Mouse (Mus musculus): ENCODE measurements around the gene Col4a5. TPM values are rescaled to one million over a fixed set of nuclear protein-coding genes. Genes with fewer than 3 reads are reported as not detected.

Col4a5 gene
- polyA plus RNA-seq, 1 experiment from 2014 or later: 10.4 TPM

- no peak for ATAC-seq (ENCODE audit: insufficient number of reproducible peaks, low FRiP score, low TSS enrichment, low read depth)
- Histone ChIP-seq H3K9ac (no peak overlapping the region), H3K27me3 (peaks cover 65% of the 10 kb centered on the region), H3K27ac (replicated peaks) (no peak overlapping the region), H3K9me3 (replicated peaks) (no peaks in the 10 kb centered on the region), H3K36me3 (no peaks in the 10 kb centered on the region), H3K4me2 (replicated peaks) (peak overlapping the region; percentile 60), H3K4me1 (0 out of 2 replicates have a peak, but pooled peaks cover 20% of the 10 kb centered on the region), H3K4me3 (replicated peaks) (peak overlapping the region; percentile 37)
- 9% methylated on average over 33 of the region's 33 CpGs for WGBS
Measured at GRCm38 (mm10) chrX:141721725-141722124, 246.5 kb downstream of the Col4a5 start.

GRCm38 (mm10) chrX:141723936-141724335, 248.8 kb downstream of the Col4a5 start:
- ATAC-seq (ENCODE audit: insufficient number of reproducible peaks, low FRiP score, low TSS enrichment, low read depth): no peak
- Histone ChIP-seq H3K36me3 (no peaks in the 10 kb centered on the region), H3K9ac (no peak overlapping the region), H3K4me2 (replicated peaks) (peak overlapping the region; percentile 57), H3K27ac (replicated peaks) (no peak overlapping the region), H3K4me1 (0 out of 2 replicates have a peak, but pooled peaks cover 20% of the 10 kb centered on the region), H3K9me3 (replicated peaks) (no peaks in the 10 kb centered on the region), H3K27me3 (peaks cover 74% of the 10 kb centered on the region), H3K4me3 (replicated peaks) (peak overlapping the region; percentile 38)
- WGBS: 21% methylated on average over 16 of the region's 16 CpGs

GRCm38 (mm10) chrX:141724391-141724891, 249.3 kb downstream of the Col4a5 start:
- H3K9me3 ChIP-seq (replicated peaks): no peaks in the 10 kb centered on the region
- no peak overlapping the region for H3K27ac ChIP-seq (replicated peaks)
- H3K4me3 ChIP-seq (replicated peaks): peak overlapping the region; percentile 38
- no peaks in the 10 kb centered on the region for H3K36me3 ChIP-seq
- peak overlapping the region; percentile 57 for H3K4me2 ChIP-seq (replicated peaks)
- H3K4me1 ChIP-seq: 0 out of 2 replicates have a peak, but pooled peaks cover 20% of the 10 kb centered on the region
- no peak overlapping the region for H3K9ac ChIP-seq
- 25% methylated on average over 52 of the region's 52 CpGs for WGBS
- no peak for ATAC-seq (ENCODE audit: insufficient number of reproducible peaks, low FRiP score, low TSS enrichment, low read depth)
- peaks cover 74% of the 10 kb centered on the region for H3K27me3 ChIP-seq

GRCm38 (mm10) chrX:141724937-141725918, 250.0 kb downstream of the Col4a5 start, which contains the start of gene Irs4:
Gene Irs4 (minus strand): TSS chrX:141725263.
- ATAC-seq (ENCODE audit: insufficient number of reproducible peaks, low FRiP score, low TSS enrichment, low read depth): peak; percentile 29; the same call in 1 of the 2 replicates
- 18% methylated on average over 46 of the region's 51 CpGs for whole genome bisulfite sequencing

GRCm38 (mm10) chrX:141729570-141729969, 254.4 kb downstream of the Col4a5 start:
- Histone ChIP-seq H3K27ac (replicated peaks) (no peak overlapping the region), H3K4me3 (replicated peaks) (no peak overlapping the region), H3K27me3 (peaks cover 26% of the 10 kb centered on the region), H3K36me3 (no peaks in the 10 kb centered on the region), H3K9ac (no peak overlapping the region), H3K4me1 (0 out of 2 replicates have a peak, but pooled peaks cover 10% of the 10 kb centered on the region), H3K9me3 (replicated peaks) (no peaks in the 10 kb centered on the region), H3K4me2 (replicated peaks) (no peak overlapping the region)
- no peak for ATAC-seq (ENCODE audit: insufficient number of reproducible peaks, low FRiP score, low TSS enrichment, low read depth)
- WGBS: 57% methylated on average over 5 of the region's 5 CpGs

More at GRCm38 (mm10) chrX:141724937-141725918, 250.0 kb downstream of the Col4a5 start, which contains the start of gene Irs4:
- no peak within 1 kb of the TSS for H3K9ac ChIP-seq
- H3K4me2 ChIP-seq (replicated peaks): peak within 1 kb of the TSS; percentile 57
- no peak within 1 kb of the TSS for H3K27ac ChIP-seq (replicated peaks)
- no peaks in the 10 kb centered on the region for H3K9me3 ChIP-seq (replicated peaks)
- H3K36me3 ChIP-seq: no peaks in the 10 kb centered on the region
- peak within 1 kb of the TSS; percentile 38 for H3K4me3 ChIP-seq (replicated peaks)
- H3K4me1 ChIP-seq: 0 out of 2 replicates have a peak, but pooled peaks cover 20% of the 10 kb centered on the region
- peaks cover 67% of the 10 kb centered on the region for H3K27me3 ChIP-seq

Other genes with a start within 250 kb of the Col4a5 start
- 2.3 and 2.6 TPM in 2 replicates for gene Col4a6, start 1.3 kb upstream of the Col4a5 start, polyA plus RNA-seq (2015; fragmentation: Nextera tagmentation; extraction: Ambion mirVana)
- gene Irs4, start 249.9 kb downstream of the Col4a5 start, polyA plus RNA-seq (2015; fragmentation: Nextera tagmentation; extraction: Ambion mirVana): 0.11 and 0.13 TPM in 2 replicates

All from embryonic facial prominence, embryonic 15.5 days (tissue).